Mouse (Mus musculus) ES-E14 (cell line): ENCODE results near the gene Susd5. TPM values are rescaled to one million over a fixed set of nuclear protein-coding genes. Genes with fewer than 3 reads are reported as not detected.

Source experiments
- DNase-seq: peaks from one replicate; pipeline ENCODE4 v3.0.0-alpha.2; 2013; ENCODE audit warnings: low read depth, low spot score
- H3K27ac ChIP-seq: 2 replicates; pipeline ENCODE4 v1.5.1; 2012; ENCODE audit warnings: low read depth, mild to moderate bottlenecking, low read length, moderate library complexity, mixed read lengths; ENCODE audit not compliant: poor library complexity, insufficient read depth, severe bottlenecking
- H3K36me3 ChIP-seq: 2 replicates; pipeline ENCODE4 v1.6.1; 2012; ENCODE audit warnings: mild to moderate bottlenecking, low read length, moderate library complexity, mixed read lengths; ENCODE audit not compliant: control insufficient read depth, poor library complexity, insufficient read depth, severe bottlenecking
- H3K4me1 ChIP-seq, 2 experiments: fragments of 150-350 bp in 1 of 2; sonication (generic) in 1 of 2; 2 replicates each; pipeline ENCODE4 v1.6.1; 2012; ENCODE audit warnings: low read length in 2 of 2, mild to moderate bottlenecking in 1 of 2, mixed read lengths in 1 of 2; ENCODE audit not compliant: control insufficient read depth in 2 of 2, insufficient read depth in 2 of 2, poor library complexity in 1 of 2
- H3K4me3 ChIP-seq, 2 experiments: fragments of 150-350 bp in 1 of 2; sonication (generic) in 1 of 2; 2 replicates each; pipeline ENCODE4 v1.5.1; 2012; ENCODE audit warnings: low read length in 2 of 2, low read depth in 1 of 2, mild to moderate bottlenecking in 1 of 2, mixed read lengths in 1 of 2; ENCODE audit not compliant: insufficient read depth in 1 of 2, poor library complexity in 1 of 2, severe bottlenecking in 1 of 2
- H3K9ac ChIP-seq: 2 replicates; pipeline ENCODE4 v1.6.1; 2012; ENCODE audit warnings: low read depth, mild to moderate bottlenecking, low read length, mixed read lengths; ENCODE audit not compliant: poor library complexity, insufficient read depth, severe bottlenecking
- H3K9me3 ChIP-seq: fragments of 150-350 bp; sonication (generic); 2 replicates; pipeline ENCODE4 v1.6.1; 2012; ENCODE audit warnings: low read depth, mild to moderate bottlenecking, low read length; ENCODE audit not compliant: control insufficient read depth, insufficient read depth
- CHD2 ChIP-seq: IDR thresholded peaks from 2 replicates; pipeline ENCODE4 v1.6.1; 2014; ENCODE audit warnings: mild to moderate bottlenecking, low read depth, low read length, inconsistent platforms
- HCFC1 ChIP-seq: IDR thresholded peaks from 2 replicates; pipeline ENCODE4 v1.6.1; 2012; ENCODE audit warnings: low read length, inconsistent platforms, borderline replicate concordance; ENCODE audit not compliant: insufficient read depth
- MAFK ChIP-seq: IDR thresholded peaks from 2 replicates; pipeline ENCODE4 v1.6.1; 2014; ENCODE audit warnings: mild to moderate bottlenecking, low read depth, low read length, inconsistent platforms; ENCODE audit not compliant: insufficient read depth
- ZC3H11A ChIP-seq: IDR thresholded peaks from 2 replicates; pipeline ENCODE4 v1.6.1; 2012; ENCODE audit warnings: low read depth, mild to moderate bottlenecking, inconsistent platforms, low read length, borderline replicate concordance
- ZNF384 ChIP-seq: IDR thresholded peaks from 2 replicates; pipeline ENCODE4 v1.6.1; 2012; ENCODE audit warnings: low read depth, low read length, inconsistent platforms
- in situ Hi-C, 2 experiments: fragments of 600-800 bp; cut with MboI; formaldehyde crosslinking; loops; one replicate each; pipeline ENCODE4 v1.15.1; 2025; ENCODE audit warnings: low sequenced_read_pairs in 2 of 2, inconsistent platforms in 1 of 2; ENCODE audit not compliant: unreplicated experiment in 2 of 2
- total RNA-seq: library from RNA; depleted of rRNA; stranded (reverse); fragments of 300-350 nt; gene quantifications from 2 replicates; pipeline ENCODE4 v1.2.3, GENCODE M21; 2012

The Susd5 gene
- total RNA-seq, 1 experiment: 0.98 TPM

DNA sequence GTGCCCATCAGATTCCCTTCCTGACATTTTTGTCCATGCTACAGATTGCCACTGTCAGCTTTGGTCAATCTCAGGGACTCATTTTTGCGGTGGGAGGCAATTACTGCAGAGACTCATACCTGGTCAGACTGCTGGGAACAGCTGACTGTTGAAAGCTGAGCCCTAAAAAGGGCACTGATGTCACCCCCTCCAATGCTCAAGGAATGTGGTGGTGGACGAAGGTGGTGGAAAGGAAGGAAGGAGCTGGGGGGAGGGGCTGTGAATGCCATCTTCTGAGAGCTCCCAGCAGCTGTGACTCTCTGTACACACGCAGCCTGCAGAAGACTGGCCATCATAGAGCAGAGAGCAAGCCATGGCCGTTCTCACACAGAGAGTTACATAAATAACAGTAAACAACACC, 34.8 kb upstream of the Susd5 start:
- Histone ChIP-seq H3K4me1 (peaks cover 0 to 2% of the 10 kb centered on the region in 2 experiments; a peak in 1 of 4 replicates), H3K9me3 (no peaks in the 10 kb centered on the region), H3K4me3 (no peak overlapping the region), H3K27ac (no peak overlapping the region), H3K9ac (no peak overlapping the region; the same call in 1 of the 2 replicates), H3K36me3 (no peaks in the 10 kb centered on the region)
- in situ Hi-C loops: no loop called here
- no peak for DNase-seq
- TF ChIP-seq HCFC1: no peak

DNA sequence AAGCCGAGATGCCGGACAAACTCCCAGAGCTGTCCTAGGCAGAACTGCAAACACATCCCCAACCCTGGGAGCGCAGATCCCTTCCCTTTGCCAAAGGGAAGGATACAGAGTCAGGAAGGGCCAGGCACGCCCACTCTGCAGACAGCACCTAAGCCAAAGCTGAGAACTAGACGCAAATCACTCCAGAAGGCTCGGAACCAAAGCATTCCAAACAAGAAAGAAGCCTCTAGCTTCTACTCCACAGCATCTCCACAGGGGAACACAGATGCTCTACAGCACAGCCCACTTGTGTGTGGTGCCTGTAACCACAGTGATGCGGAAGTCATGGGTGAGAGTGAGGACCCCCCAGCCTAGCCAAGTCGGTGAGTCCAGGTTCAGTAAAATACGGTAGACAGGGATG, 31.8 kb upstream of the Susd5 start:
- no peak for DNase-seq
- H3K27ac ChIP-seq: no peak overlapping the region
- no peak for TF ChIP-seq MAFK
- no peak for TF ChIP-seq ZNF384
- no peak for TF ChIP-seq CHD2
- no peak for TF ChIP-seq HCFC1
- no peak for TF ChIP-seq ZC3H11A
- no peaks in the 10 kb centered on the region for H3K9me3 ChIP-seq
- H3K36me3 ChIP-seq: no peaks in the 10 kb centered on the region
- H3K9ac ChIP-seq: no peak overlapping the region
- H3K4me3 ChIP-seq: no peak overlapping the region
- peaks cover 0 to 2% of the 10 kb centered on the region in 2 experiments; a peak in 1 of 4 replicates for H3K4me1 ChIP-seq
- in situ Hi-C loops: no loop called here

DNA sequence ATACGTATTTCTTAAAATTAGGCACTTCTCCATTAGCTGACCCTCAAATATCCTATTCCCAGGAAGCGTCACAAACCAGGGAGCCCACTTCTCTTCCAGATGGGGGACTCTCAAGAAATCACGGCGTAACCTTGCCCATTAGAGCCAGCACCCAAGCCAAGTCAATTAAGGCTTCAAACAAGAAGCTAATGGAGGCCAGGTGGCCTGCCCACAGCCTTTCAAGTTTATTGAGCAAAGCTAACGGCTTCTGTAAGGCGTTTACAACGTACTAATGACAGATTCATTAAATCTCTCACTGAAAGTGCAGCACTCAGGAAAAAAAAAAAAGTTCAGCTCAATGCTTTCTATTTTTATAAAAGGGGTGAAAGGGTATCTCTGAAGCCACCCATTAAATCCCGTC, 31.1 kb upstream of the Susd5 start:
- Histone ChIP-seq H3K4me3 (peak overlapping the region; percentile 68 to 90), H3K36me3 (no peaks in the 10 kb centered on the region), H3K27ac (no peak overlapping the region), H3K4me1 (peaks cover 0 to 2% of the 10 kb centered on the region in 2 experiments; a peak in 1 of 4 replicates), H3K9me3 (no peaks in the 10 kb centered on the region), H3K9ac (no peak overlapping the region; the same call in 1 of the 2 replicates)
- in situ Hi-C loops: no loop called here
- no peak for TF ChIP-seq CHD2
- TF ChIP-seq ZNF384: no peak
- no peak for TF ChIP-seq MAFK
- TF ChIP-seq HCFC1: no peak
- no peak for DNase-seq

DNA sequence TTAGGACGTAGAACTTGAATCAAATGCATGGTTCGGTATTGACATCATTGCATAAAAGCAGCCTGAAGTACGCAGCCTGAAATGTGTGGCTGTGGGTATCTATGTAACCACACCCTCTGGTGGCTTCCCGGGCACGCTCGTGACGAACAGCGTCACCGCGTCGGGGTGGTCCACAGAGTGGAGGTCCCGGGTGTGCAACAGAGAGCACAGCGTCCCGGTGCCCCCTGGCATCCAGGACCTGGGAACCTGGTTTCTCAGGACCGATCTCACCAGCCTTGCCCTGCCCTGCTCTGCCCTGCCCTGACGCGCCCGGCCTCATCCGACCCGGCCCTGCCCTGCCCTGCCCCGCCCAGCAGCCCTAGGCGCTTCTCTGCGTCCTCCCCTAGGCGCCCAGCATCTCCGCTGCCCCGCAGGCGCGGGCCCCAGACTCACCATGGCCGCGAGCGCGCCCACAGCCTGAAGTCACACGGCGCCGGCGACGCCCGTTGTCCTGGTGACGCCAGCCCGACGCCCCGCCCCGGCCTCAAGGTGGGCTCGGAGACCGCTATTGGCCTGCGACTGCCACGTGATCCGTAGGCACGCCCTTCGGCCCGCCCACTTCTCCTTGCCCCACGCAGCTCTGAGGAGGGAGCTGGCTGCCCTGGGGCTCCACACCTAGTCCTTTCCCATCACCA, 30.5 kb upstream of the Susd5 start:
- DNase-seq: peak; percentile 91
- TF ChIP-seq HCFC1: peak; percentile 38; the same call in 1 of the 2 replicates
- no peak for TF ChIP-seq ZNF384

DNA sequence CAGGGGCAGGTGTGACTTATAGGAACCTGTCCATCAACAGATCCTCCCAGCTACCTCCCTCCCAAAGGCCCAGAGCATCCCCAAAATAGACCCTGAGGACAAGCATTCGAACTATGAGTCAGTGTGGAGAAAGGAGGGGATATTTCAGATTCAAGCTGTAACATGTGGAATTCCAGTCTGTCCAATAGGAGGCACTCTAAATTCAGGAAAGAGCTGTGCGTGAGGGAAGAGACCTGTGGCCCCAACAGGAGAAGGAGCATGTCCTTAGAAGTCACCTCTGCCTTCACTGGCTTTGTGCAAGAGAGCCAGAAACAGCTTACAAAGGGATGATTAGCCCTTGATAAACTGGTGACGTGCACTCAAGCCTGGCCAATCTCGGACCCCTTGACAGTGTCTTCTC, 16.0 kb upstream of the Susd5 start:
- peaks cover 6% of the 10 kb centered on the region; the same call in 1 of the 2 replicates for H3K36me3 ChIP-seq
- H3K9ac ChIP-seq: no peak overlapping the region
- H3K27ac ChIP-seq: no peak overlapping the region
- DNase-seq: no peak
- no peak overlapping the region for H3K4me3 ChIP-seq
- no peaks in the 10 kb centered on the region for H3K9me3 ChIP-seq
- H3K4me1 ChIP-seq: peaks cover 2 to 5% of the 10 kb centered on the region in 2 experiments; a peak in 1 of 4 replicates
- no peak for TF ChIP-seq ZC3H11A
- TF ChIP-seq HCFC1: no peak
- TF ChIP-seq MAFK: no peak
- TF ChIP-seq ZNF384: no peak
- TF ChIP-seq CHD2: no peak
- in situ Hi-C loops: no loop called here

More for the DNA sequence above, 30.5 kb upstream of the Susd5 start:
- Histone ChIP-seq H3K27ac (peak overlapping the region; percentile 33; the same call in 1 of the 2 replicates), H3K36me3 (no peaks in the 10 kb centered on the region), H3K4me3 (peak overlapping the region; percentile 68 to 90), H3K4me1 (peaks cover 0 to 2% of the 10 kb centered on the region in 2 experiments; a peak in 1 of 4 replicates), H3K9ac (peak overlapping the region; percentile 82), H3K9me3 (no peaks in the 10 kb centered on the region)
- in situ Hi-C loops: no loop called here
